Mouse (Mus musculus) common myeloid progenitor, adult 5-6 weeks (primary cell): ENCODE results near the gene Marcks. TPM values are rescaled to one million over a fixed set of nuclear protein-coding genes. Genes with fewer than 3 reads are reported as not detected.
"Not testable (repeated sequence)": the region's sequence is repeated elsewhere in the genome, so short reads cannot be mapped to it uniquely, and the experiment has no call there.

ENCODE experiments used
- ATAC-seq: replicated peaks from 2 replicates; pipeline ENCODE4 v1.8.0; 2016; ENCODE audit warnings: low read depth, mild to moderate bottlenecking, moderate TSS enrichment, inconsistent platforms; ENCODE audit not compliant: poor library complexity, severe bottlenecking
- total RNA-seq: library from RNA; stranded (forward); fragments of 200-1000, 187-1606 nt; gene quantifications from 2 replicates; pipeline ENCODE4 v1.2.3, GENCODE M21; 2017

Marcks gene
- total RNA-seq, 1 experiment from 2014 or later = 17.0 TPM

GRCm38 (mm10) chr10:37137531-37138310 is 999 bp downstream of the Marcks start:
- ATAC-seq = 0 out of 2 replicates have a peak, but pooled peaks have one; percentile 3

DNA sequence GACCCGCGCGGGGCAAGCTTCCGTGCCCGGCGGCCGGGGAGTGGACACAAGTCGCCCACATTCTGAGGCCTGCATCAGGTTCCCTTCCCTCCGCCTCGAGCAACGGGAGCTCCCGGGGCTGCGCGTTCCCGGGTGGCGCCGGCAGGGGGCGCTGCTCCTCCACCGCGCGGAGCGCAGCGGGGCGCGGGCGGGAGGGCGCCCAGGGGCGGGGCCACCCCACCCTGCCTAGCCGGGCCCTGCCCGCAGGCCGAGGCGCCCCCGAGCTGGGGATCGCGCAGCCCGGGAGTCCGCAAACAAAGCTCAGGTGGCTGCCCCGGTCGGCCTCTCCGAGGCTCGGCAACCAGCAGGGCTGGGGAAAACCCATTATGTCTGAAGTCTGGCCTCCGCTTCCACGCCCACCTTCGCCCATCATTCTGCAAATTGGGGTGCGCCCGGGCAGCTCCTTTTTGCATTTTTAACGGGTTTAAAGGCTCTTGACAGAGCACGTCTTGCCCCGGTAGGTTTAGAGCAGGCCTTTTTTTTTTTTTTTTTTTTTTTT is 1.7 kb downstream of the Marcks start:
- peak; percentile 27 for ATAC-seq

DNA sequence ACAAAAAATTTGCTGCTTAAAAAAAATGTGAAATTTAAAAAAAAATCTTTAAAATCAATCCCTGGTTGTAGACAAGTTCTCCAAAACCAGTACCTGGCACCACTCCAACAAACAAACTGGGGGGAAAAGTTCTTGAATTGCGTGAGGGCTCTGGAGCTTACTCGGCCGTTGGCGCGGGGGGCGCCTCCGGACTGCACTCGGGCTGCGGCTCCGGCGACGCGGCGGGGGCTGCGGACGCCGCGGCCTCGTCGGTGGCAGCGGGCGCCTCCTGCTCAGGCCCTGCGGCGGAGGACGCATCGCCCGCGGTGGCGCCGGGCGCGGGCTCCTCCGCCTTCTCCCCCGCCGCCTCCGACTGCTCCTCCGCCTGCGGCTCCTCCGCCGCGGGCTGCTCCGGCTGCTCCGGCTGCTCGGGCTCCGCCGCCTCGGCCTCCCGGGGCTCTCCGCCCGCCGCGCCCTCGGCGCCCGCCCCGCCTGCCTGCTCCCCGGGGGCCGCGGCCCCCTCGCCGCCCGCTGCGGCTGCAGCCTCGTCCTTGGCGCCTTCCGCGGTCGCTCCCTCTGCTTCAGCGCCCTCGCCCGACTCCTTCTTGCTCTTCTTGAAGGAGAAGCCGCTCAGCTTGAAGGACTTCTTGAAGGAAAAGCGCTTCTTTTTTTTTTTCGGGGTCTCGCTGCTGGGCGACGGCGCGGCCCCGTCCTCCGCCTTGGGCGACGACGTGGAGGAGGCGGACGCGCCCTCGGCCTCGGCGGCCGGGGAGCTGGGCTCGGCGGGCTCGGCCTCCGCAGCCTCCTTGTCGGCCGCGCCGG is 2.6 kb downstream of the Marcks start:
- no peak for ATAC-seq

DNA sequence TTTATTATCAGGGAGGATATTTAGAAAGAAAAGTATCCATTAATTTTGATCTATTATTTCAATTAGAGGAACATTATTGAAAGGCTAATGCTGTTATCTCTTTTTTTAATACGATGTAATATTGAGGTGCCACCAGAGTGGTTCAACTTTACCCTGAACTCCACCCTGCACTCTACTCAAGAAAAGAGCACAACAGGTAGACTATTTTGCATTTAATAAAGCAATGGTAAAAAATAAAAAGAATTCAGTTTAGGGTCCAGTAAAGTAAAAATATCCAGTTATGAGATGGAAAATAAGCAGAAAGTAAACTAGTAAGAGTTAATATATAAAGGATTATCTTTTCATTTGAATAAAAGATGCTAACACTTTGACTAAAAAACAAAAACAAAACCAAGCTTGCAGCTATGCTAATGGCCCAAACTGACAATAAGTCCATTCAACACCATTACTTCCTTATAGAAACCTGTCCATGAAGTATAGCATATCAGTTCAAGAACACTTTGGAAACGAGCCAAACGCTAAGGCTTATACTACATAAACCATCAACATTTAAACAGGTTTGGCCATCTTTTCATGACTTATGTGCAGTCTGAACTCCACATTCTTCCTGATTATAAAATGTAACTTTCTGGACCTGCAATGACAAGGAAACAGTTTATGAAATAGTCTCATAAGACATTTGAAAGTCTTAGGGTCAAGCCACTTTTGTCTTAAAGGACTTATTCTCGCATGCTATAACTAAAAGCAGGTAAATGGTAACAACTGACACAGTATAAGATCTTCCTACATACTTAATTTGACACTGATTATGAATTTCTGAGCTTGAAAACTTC is 4.6 kb downstream of the Marcks start:
- ATAC-seq = no peak

GRCm38 (mm10) chr10:37132671-37133070 is 6.0 kb downstream of the Marcks start:
- ATAC-seq = no peak

GRCm38 (mm10) chr10:37129652-37130051 is 9.1 kb downstream of the Marcks start:
- ATAC-seq = no peak

- no peak for ATAC-seq
Measured at GRCm38 (mm10) chr10:37115329-37115728, 23.4 kb downstream of the Marcks start.

- no peak for ATAC-seq
Measured at GRCm38 (mm10) chr10:37112812-37113211, 25.9 kb downstream of the Marcks start.

- no peak for ATAC-seq
Measured at GRCm38 (mm10) chr10:37112362-37112761, 26.4 kb downstream of the Marcks start.

- ATAC-seq = no peak
Measured at GRCm38 (mm10) chr10:37111432-37111831, 27.3 kb downstream of the Marcks start.

GRCm38 (mm10) chr10:37106871-37107627 is 31.7 kb downstream of the Marcks start:
- no peak for ATAC-seq

- peak; percentile 60; the same call in 1 of the 2 replicates for ATAC-seq
Measured at GRCm38 (mm10) chr10:37106303-37106702, 32.4 kb downstream of the Marcks start.

GRCm38 (mm10) chr10:37102227-37103080 is 36.3 kb downstream of the Marcks start:
- no peak for ATAC-seq

DNA sequence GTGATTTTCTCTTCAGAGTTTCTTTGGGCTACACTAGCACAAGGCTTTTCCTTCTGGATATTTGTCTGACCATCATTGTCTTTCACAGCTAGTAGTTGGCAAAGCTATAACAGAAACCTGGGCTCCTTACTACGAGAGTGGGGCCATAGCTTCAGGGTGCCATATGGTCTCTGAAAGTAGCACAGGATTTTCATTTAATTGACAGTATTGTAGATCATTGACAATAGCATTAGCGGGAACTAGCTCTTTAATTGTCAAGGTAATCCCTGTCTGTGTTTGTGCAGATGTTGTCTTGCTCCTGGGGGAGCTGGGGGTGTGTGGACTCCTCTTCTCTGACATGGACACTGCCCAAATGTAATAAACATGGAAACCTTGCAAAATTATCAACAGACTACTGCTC is 37.0 kb downstream of the Marcks start:
- no peak for ATAC-seq

DNA sequence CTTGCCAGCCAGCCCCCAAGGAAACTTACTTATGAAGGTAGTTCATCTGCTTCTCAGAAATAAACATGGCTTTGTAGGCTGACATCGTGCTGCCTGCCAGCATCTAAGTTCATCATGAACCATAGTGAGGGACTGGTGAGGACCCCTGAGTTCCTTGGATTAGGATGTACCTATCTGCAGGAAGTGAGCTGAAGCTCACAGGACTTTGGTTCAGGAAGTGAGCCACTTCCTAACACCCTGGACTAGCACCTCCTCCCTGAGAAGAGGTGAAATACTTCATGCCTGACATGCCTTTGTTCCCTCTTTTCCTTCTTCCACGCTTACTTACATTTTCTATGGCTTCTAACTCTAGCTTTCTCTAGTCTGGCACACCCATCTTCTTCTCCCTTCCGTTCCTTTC is 42.2 kb downstream of the Marcks start:
- no peak for ATAC-seq

DNA sequence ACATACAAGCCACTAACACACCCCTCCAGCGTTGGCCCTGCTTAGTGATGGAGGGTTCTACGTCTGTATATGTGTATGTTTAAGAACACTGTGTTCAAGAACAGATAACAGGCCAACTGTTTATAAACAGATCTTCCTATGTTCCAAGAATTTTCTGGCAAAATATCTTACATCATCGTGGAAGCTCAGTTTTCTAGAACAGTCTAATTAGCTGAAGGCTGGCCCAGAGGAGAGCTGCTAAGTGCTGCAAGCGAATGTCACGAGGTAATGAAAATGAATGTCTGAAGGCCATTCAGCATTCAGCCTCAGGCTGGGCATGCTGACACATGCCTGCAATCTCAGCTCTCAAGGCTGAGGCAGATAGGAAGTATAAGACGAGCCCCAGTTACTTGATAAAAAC is 42.9 kb downstream of the Marcks start:
- no peak for ATAC-seq

DNA sequence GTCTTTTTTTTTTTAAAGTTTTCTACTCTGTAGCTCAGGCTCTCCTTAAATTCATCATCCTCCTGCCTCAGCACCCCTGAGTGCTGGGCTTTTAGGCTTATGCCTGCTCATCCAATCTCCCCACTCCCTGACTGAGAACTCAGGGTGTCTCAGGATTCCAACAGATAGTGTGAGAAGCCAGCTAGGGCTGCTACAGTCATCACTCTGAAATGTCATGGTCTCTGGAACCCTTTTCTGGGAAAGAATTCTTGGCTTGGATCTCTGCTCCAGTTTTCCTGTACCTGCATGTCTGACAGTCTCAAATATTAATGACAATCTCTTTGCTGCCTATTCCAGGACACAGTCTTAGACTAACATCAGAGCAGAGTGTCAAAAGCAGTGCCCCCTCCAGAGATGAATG is 45.4 kb downstream of the Marcks start:
- no peak for ATAC-seq

- no peak for ATAC-seq
Measured at GRCm38 (mm10) chr10:37090411-37090810, 48.3 kb downstream of the Marcks start.

DNA sequence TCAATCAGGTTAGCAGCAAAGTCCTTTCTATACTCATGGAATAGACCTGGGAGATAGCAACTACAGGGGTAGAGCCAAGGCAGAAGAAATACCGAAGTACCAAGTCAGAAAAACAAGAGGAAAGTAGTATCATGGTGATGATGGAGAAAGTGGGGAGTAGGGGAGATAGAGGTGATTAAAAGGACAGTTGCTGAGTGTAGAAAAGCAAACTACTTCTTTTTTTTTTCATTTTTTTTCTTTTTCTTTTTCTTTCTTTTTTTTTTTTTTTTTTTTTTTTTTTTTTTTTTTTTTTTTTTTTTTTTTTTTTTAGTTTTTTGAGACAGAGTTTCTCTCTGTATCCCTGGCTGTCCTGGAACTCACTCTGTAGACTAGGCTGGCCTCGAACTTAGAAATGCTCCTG is 54.6 kb downstream of the Marcks start:
- ATAC-seq = not testable (repeated sequence)
